Mouse (Mus musculus): ENCODE measurements at regions not wholly inside any gene's neighbourhood (a gene's known extent, or its start where the extent isn't known, plus 50 kb on each side); places are given as distances from the start of the nearest gene placed in this dataset.
"Not testable (repeated sequence)": the region's sequence is repeated elsewhere in the genome, so short reads cannot be mapped to it uniquely, and the experiment has no call there.

- not testable (repeated sequence) for TF ChIP-seq CTCF (IDR thresholded peaks at IDR 0.05; ENCODE audit: low read depth, low read length); POLR2A (IDR thresholded peaks at IDR 0.05; ENCODE audit: extremely low read depth, insufficient read depth, low read length)
These were observed 83.5 kb downstream of the Foxa2 start for GRCm38 (mm10) chr2:147963284-147963683.

Data from liver, adult 2 months (tissue).